Mouse (Mus musculus) intestine, embryonic 14.5 days (tissue): ENCODE measurements around the gene Disp1. TPM values are rescaled to one million over a fixed set of nuclear protein-coding genes. Genes with fewer than 3 reads are reported as not detected.
A peak's percentile ranks its signal among the peaks of the same experiment; 100 is the strongest.

Source experiments
- ATAC-seq: fragments of 200-750 bp; cut with Nextera tagmentation; replicated peaks from 2 replicates; pipeline ENCODE4 v1.8.0; 2017; ENCODE audit warnings: low read depth, moderate number of reproducible peaks, moderate TSS enrichment, moderate library complexity; ENCODE audit not compliant: low FRiP score, low TSS enrichment
- DNase-seq: peaks from one replicate; pipeline ENCODE4 v3.0.0-alpha.2; 2018; ENCODE audit warnings: low spot score
- H3K27ac ChIP-seq: fragments of 300-500 bp; sonication (generic); 2 replicates; pipeline ENCODE4 v1.5.1; 2014; ENCODE audit warnings: low read depth, mild to moderate bottlenecking, control low read depth
- H3K27me3 ChIP-seq: fragments of 300-500 bp; sonication (generic); replicated peaks from 2 replicates; pipeline ENCODE4 v1.6.1; 2014; ENCODE audit warnings: low read length, control low read depth; ENCODE audit not compliant: control insufficient read depth, insufficient read depth
- H3K36me3 ChIP-seq: fragments of 300-500 bp; sonication (generic); 2 replicates; pipeline ENCODE4 v1.6.1; 2014; ENCODE audit warnings: low read length, control low read depth; ENCODE audit not compliant: control insufficient read depth, insufficient read depth
- H3K4me1 ChIP-seq: fragments of 300-500 bp; sonication (generic); replicated peaks from 2 replicates; pipeline ENCODE4 v1.6.1; 2014; ENCODE audit warnings: low read length, control low read depth, mixed read lengths; ENCODE audit not compliant: control insufficient read depth, insufficient read depth
- H3K4me2 ChIP-seq: fragments of 300-500 bp; sonication (generic); 2 replicates; pipeline ENCODE4 v1.6.1; 2014; ENCODE audit warnings: low read length
- H3K4me3 ChIP-seq: fragments of 300-500 bp; sonication (generic); 2 replicates; pipeline ENCODE4 v1.5.1; 2014; ENCODE audit warnings: low read depth, low read length, control low read depth, mixed read lengths
- H3K9ac ChIP-seq: fragments of 300-500 bp; sonication (generic); 2 replicates; pipeline ENCODE4 v1.6.1; 2014; ENCODE audit warnings: mild to moderate bottlenecking, low read length
- H3K9me3 ChIP-seq: fragments of 300-500 bp; sonication (generic); 2 replicates; pipeline ENCODE4 v1.6.1; 2016; ENCODE audit warnings: low read length, control low read depth; ENCODE audit not compliant: control insufficient read depth
- WGBS: fragments of 180-500 bp; shearing (Covaris S2); extraction: QIAGEN DNeasy Blood & Tissue Kit; methylation state at CpG from one replicate; pipeline ENCODE4 v1.1.7; 2014; 5-methylcytosine and 5-hydroxymethylcytosine counted together
- polyA plus RNA-seq: library from polyadenylated mRNA; unstranded; fragments of >200 nt; fragmentation: Nextera tagmentation; extraction: Ambion mirVana; gene quantifications from 2 replicates; pipeline ENCODE4 v1.2.1, GENCODE M21; 2014

The Disp1 gene
- polyA plus RNA-seq, 1 experiment from 2014 or later = 12.1 TPM

DNA sequence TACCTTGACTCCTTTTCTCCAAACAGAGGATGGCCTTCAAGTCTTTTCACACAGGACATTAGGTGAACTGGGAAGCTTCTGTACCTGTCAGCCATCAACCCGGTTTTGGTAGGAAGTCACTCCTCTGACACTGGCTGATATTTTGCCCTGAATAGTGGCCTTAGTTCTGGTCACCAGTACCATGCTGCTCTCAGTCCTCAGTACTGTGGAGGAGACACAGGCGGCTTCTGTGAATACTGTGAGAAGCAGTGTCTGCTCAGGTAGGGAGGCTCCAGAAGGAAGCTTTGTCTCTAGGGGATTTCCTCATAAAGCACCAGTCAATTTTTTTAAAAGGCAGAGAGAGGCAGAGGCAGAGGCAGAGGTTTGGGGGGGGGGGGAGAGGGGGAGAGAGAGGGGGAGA lies 80.0 kb downstream of the Disp1 start:
- Histone ChIP-seq H3K9ac (no peak overlapping the region), H3K4me1 (peaks cover 24% of the 10 kb centered on the region), H3K9me3 (no peaks in the 10 kb centered on the region), H3K4me3 (no peak overlapping the region), H3K36me3 (no peaks in the 10 kb centered on the region), H3K27ac (no peak overlapping the region), H3K4me2 (no peak overlapping the region), H3K27me3 (no peaks in the 10 kb centered on the region)
- no peak for ATAC-seq
- DNase-seq = no peak
- 36% methylated on average over 2 of the region's 2 CpGs for WGBS

DNA sequence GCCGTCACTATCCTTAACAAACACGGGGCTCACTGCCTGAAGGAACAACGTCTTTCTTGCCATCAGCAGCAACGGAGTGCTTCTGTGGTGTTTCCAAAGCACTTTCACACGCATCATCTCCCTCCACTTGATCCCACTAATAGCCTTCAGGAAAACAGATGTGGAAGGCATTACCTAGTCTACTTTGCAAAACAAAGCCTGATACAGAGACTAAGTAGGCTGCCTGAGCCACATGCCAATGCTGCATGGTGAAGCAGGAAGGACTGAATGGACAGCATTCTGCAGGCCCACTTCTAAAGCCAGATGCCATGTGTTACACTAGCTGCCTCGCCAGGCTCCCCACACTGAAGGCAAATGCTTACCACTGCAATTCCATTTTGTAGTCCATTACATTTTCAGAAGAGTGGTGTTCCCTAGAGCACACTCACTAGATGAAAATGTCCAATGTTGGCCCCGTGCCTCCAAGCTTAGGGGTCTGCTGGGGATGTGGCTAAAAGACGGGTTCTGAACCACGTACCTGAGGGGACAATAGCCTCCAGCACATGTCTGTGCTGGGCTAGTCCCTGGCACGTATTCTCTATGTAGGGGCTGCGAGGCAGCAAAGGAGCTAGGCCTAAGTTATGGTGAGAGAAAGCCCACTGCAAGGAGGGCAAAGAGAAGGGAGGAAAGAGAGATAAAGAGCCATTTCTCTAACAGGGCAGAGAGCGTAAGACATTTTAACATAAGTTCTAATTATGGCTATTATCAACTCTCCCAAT lies 80.6 kb downstream of the Disp1 start:
- DNase-seq (no peak), ATAC-seq (no peak)
- Histone ChIP-seq H3K36me3 (0 out of 2 replicates have a peak, but pooled peaks cover under 1% of the 10 kb centered on the region), H3K4me3 (no peak overlapping the region), H3K9ac (no peak overlapping the region), H3K4me2 (no peak overlapping the region), H3K27ac (no peak overlapping the region), H3K27me3 (no peaks in the 10 kb centered on the region), H3K9me3 (no peaks in the 10 kb centered on the region), H3K4me1 (peaks cover 24% of the 10 kb centered on the region)
- WGBS = 76% methylated on average over 12 of the region's 12 CpGs

DNA sequence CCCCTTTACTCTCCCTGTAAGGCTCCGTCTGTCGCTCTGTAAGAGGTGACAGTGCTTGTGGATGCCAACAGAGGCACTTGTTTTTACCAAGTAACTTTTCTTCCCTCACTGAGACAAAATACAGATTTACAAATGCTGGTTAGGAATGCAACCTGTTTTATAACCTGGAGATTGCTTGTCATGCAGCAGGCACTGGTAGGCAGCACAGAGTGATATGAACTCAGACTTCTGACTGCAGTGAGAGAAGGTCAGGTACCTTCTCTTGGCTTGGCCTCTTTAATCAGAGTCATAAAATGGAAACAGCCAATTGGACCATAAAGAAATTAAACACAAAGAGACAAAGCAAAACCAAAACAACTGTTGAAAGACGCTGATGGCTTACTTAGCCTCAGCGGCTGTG lies 83.2 kb downstream of the Disp1 start:
- no peaks in the 10 kb centered on the region for H3K27me3 ChIP-seq
- no peaks in the 10 kb centered on the region for H3K9me3 ChIP-seq
- DNase-seq = no peak
- H3K4me1 ChIP-seq = peaks cover 24% of the 10 kb centered on the region
- ATAC-seq = no peak
- no peak overlapping the region for H3K9ac ChIP-seq
- H3K36me3 ChIP-seq = peaks cover 8% of the 10 kb centered on the region
- no peak overlapping the region for H3K4me3 ChIP-seq
- H3K27ac ChIP-seq = no peak overlapping the region
- no peak overlapping the region for H3K4me2 ChIP-seq
- 50% methylated on average over 4 of the region's 4 CpGs for WGBS

GRCm38 (mm10) chr1:183134427-183134826 lies 86.9 kb downstream of the Disp1 start:
- Histone ChIP-seq H3K36me3 (peaks cover 8% of the 10 kb centered on the region), H3K9me3 (no peaks in the 10 kb centered on the region), H3K4me1 (peaks cover 19% of the 10 kb centered on the region; the same call in 1 of the 2 replicates), H3K27ac (no peak overlapping the region), H3K4me2 (no peak overlapping the region), H3K9ac (no peak overlapping the region), H3K27me3 (no peaks in the 10 kb centered on the region), H3K4me3 (no peak overlapping the region)
- WGBS = 87% methylated on average over 4 of the region's 4 CpGs
- ATAC-seq = no peak
- no peak for DNase-seq

DNA sequence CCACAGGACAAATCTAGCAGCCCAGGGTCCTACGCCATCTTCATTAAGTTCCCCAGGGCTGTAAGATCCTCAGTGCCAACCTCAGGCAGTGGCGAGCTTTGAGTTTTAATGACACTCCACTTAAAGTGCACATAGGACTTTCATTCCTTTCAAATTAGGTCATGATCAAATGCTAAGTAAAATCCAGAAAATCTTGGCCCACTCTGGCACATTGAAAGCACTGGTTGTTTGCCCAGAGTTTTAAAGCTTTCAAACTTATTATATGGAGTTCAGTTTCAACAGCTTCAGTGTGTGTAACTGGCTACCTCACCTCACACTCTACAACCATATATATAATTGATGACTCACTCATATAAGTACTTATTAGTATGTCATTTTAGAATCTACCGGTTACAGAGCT lies 87.9 kb downstream of the Disp1 start:
- no peak overlapping the region for H3K27ac ChIP-seq
- no peak for DNase-seq
- no peaks in the 10 kb centered on the region for H3K27me3 ChIP-seq
- no peak overlapping the region for H3K4me2 ChIP-seq
- no peaks in the 10 kb centered on the region for H3K9me3 ChIP-seq
- ATAC-seq = no peak
- peaks cover 11% of the 10 kb centered on the region; the same call in 1 of the 2 replicates for H3K4me1 ChIP-seq
- WGBS = 84% methylated on average over 3 of the region's 3 CpGs
- no peak overlapping the region for H3K4me3 ChIP-seq
- peaks cover 8% of the 10 kb centered on the region for H3K36me3 ChIP-seq
- no peak overlapping the region for H3K9ac ChIP-seq

- Histone ChIP-seq H3K4me1 (peaks cover 13% of the 10 kb centered on the region), H3K9ac (no peak overlapping the region), H3K27me3 (no peaks in the 10 kb centered on the region), H3K9me3 (no peaks in the 10 kb centered on the region), H3K27ac (no peak overlapping the region), H3K4me2 (no peak overlapping the region), H3K4me3 (no peak overlapping the region), H3K36me3 (no peaks in the 10 kb centered on the region)
- ATAC-seq = no peak
- DNase-seq = no peak
- WGBS = 57% methylated on average over 4 of the region's 4 CpGs
Observed at GRCm38 (mm10) chr1:183127246-183127645, 94.1 kb downstream of the Disp1 start.

DNA sequence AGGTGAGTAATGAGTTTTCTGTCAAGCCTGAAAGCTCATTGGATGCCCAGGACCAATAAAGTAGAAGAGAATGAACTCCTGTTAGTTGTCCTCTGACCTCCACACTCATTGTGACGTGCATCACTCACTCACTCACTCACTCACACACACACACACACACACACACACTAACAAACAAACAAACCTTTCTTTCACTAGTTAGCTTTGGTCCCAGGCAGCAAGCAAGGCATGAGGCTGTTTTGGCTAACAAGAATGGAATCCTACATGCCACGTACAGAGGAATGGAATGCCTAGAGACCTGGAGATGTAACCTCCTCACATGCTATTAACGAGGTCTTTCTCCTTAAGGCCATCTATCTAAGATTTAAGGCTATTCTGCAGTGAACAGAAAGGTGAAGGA lies 97.6 kb downstream of the Disp1 start:
- Histone ChIP-seq H3K4me2 (no peak overlapping the region), H3K36me3 (no peaks in the 10 kb centered on the region), H3K4me3 (no peak overlapping the region), H3K27ac (no peak overlapping the region), H3K9me3 (no peaks in the 10 kb centered on the region), H3K27me3 (no peaks in the 10 kb centered on the region), H3K9ac (no peak overlapping the region), H3K4me1 (peaks cover 26% of the 10 kb centered on the region)
- ATAC-seq (no peak), DNase-seq (no peak)
- WGBS = 49% methylated on average over 3 of the region's 3 CpGs

GRCm38 (mm10) chr1:183120341-183120923 lies 100.9 kb downstream of the Disp1 start:
- DNase-seq = no peak
- Histone ChIP-seq H3K4me3 (no peak overlapping the region), H3K4me2 (peak overlapping the region; percentile 38)

More at GRCm38 (mm10) chr1:183120341-183120923, 100.9 kb downstream of the Disp1 start:
- Histone ChIP-seq H3K9me3 (no peaks in the 10 kb centered on the region), H3K27ac (peak overlapping the region; percentile 64), H3K9ac (no peak overlapping the region), H3K4me1 (peaks cover 20% of the 10 kb centered on the region), H3K27me3 (no peaks in the 10 kb centered on the region), H3K36me3 (no peaks in the 10 kb centered on the region)
- 41% methylated on average over 12 of the region's 12 CpGs for WGBS
- no peak for ATAC-seq
